Mouse (Mus musculus) naive thymus-derived CD4-positive, alpha-beta T cell, adult 5 months (primary cell): ENCODE measurements around the gene Olfr812. TPM values are rescaled to one million over a fixed set of nuclear protein-coding genes. Genes with fewer than 3 reads are reported as not detected.

Experiments used
- polyA plus RNA-seq: library from polyadenylated mRNA; unstranded; fragments of 100-300 nt; shearing (Covaris generic); gene quantifications from one replicate; pipeline ENCODE4 v1.2.1, GENCODE M21; 2017

The Olfr812 gene
- polyA plus RNA-seq = 0.56 TPM

DNA sequence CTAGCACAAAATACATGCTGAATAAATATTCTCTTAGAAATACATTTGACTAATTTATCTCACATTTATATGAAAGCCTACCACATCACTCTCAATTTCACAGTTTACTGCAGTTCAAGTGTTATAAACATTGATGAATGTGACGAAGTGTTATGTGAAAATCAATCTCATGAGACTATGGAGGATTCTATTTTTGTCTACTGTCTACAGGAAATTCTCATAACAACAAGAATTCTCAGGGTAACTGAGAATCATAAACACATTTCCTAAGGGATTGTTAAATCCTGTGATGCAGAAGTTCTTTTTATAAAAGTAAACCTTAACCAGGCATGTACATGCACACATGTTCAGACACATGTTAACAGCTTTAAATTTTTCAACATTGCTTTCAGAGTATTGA lies at the start of gene Olfr812:
Gene Olfr812, minus strand, starts transcription at position 101 of the 400 bp plus-strand sequence.

DNA sequence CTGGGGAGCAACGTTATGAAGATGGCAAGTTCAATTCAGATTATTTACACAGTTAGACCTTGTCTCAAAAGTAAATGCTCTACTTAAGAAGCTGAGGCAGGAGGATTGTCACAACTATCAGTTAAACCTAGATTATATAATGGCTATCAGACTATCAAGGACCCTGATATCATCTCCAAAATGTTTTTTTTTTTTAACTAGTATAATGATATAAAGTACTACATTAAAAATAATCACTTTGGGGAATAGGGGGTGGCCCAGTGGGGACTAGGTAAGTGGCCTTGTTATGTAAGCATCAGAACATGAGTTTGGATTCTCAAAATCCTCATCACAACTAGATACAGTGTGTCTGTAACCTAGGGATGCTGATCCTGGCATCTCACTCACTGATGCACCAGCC lies 33.9 kb upstream of the Olfr812 start, which contains the start of gene Olfr814:
Gene Olfr814, minus strand, starts transcription at position 101 of the 400 bp plus-strand sequence.

DNA sequence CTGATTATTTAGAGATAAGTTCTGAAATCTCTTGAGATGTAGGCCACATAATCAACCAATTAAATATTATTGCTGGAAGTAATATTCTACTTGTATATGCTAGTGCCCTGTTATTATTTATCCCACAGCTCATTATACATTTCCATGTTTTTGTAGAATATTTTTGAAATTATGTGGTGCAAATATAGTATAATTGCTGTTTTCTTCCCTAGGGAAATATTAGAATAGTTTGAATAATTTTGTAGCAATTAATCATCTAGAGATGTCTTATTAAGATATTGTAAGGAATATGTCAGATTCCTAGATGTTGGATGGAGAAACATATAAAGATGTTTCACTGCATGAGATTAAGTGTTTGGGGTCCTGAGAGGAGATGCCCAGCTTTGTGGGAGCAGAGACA lies 9.2 kb upstream of the Olfr812 start, which contains the start of gene Olfr813:
Gene Olfr813, plus strand, starts transcription at position 301 of the 400 bp plus-strand sequence.

DNA sequence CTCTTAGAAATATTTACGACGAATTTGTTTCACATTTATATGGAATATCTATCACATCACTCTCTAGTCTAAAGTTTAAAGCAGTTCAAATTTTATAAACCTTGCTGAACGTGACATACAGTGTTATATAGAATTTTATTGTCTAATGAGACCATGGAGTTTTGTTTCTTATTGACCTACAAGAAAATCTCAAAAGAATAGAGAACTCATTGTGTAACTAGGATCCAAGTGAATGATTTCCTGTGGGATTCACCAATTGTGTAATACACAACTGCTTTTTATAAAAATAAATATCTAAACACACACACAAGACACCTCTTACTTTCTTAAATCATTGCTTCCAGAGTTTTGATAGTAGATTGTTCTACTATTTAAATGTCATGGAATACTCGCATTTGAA lies 41.6 kb downstream of the Olfr812 start, which contains the start of gene Olfr811:
Gene Olfr811, minus strand, starts transcription at position 101 of the 400 bp plus-strand sequence.

DNA sequence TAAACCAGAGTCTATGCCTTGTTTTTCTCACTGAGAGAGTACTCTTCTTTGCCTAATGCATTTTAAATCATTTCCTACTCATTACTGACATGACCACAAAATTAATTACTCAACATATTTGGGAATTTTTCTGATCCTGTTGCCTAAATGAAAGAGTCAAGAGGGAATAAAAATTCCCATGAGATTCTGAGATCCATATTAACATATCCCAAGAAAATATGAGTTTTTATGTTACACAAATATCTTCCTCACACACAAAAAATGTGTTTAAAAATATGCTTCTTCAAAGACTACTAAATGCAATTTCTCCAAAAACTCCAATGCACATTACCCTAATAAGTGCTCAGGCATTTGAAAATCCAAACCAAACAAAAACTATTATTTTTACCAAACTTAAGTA lies 51.1 kb downstream of the Olfr812 start, which contains the start of gene Olfr810:
Gene Olfr810, minus strand, starts transcription at position 101 of the 400 bp plus-strand sequence.

Other genes starting within 250 kb of the Olfr812 start
- gene Olfr796, start 233.5 kb downstream of the Olfr812 start, polyA plus RNA-seq = not detected
- gene Olfr798, start 218.2 kb downstream of the Olfr812 start, polyA plus RNA-seq = 0.16 TPM
- not detected for gene Olfr799, start 208.6 kb downstream of the Olfr812 start, polyA plus RNA-seq
- not detected for gene Olfr800, start 188.4 kb downstream of the Olfr812 start, polyA plus RNA-seq
- not detected for gene Olfr801, start 172.2 kb downstream of the Olfr812 start, polyA plus RNA-seq
- gene Olfr802, start 157.9 kb downstream of the Olfr812 start, polyA plus RNA-seq = not detected
- not detected for gene Olfr803, start 151.8 kb downstream of the Olfr812 start, polyA plus RNA-seq
- gene Olfr804, start 142.9 kb downstream of the Olfr812 start, polyA plus RNA-seq = not detected
- not detected for gene Olfr805, start 116.7 kb downstream of the Olfr812 start, polyA plus RNA-seq
- not detected for gene Olfr806, start 104.2 kb downstream of the Olfr812 start, polyA plus RNA-seq
- not detected for gene Olfr807, start 88.3 kb downstream of the Olfr812 start, polyA plus RNA-seq
- gene Olfr808, start 80.6 kb downstream of the Olfr812 start, polyA plus RNA-seq = not detected
- not detected for gene Olfr809, start 71.5 kb downstream of the Olfr812 start, polyA plus RNA-seq
- gene Olfr810, start 51.2 kb downstream of the Olfr812 start, polyA plus RNA-seq = not detected
- not detected for gene Olfr811, start 41.7 kb downstream of the Olfr812 start, polyA plus RNA-seq
- not detected for gene Olfr813, start 9.3 kb upstream of the Olfr812 start, polyA plus RNA-seq
- 0.09 TPM for gene Olfr814, start 33.8 kb upstream of the Olfr812 start, polyA plus RNA-seq
- gene Olfr815, start 59.8 kb upstream of the Olfr812 start, polyA plus RNA-seq = not detected
- 0.34 TPM for gene Olfr816, start 69.5 kb upstream of the Olfr812 start, polyA plus RNA-seq
- gene Olfr818, start 103.0 kb upstream of the Olfr812 start, polyA plus RNA-seq = not detected
- not detected for gene Olfr819, start 121.2 kb upstream of the Olfr812 start, polyA plus RNA-seq
- not detected for gene Olfr247, start 130.0 kb upstream of the Olfr812 start, polyA plus RNA-seq
- gene Gm10310, start 139.0 kb upstream of the Olfr812 start, polyA plus RNA-seq = 0.21 TPM
- not detected for gene Olfr820, start 166.5 kb upstream of the Olfr812 start, polyA plus RNA-seq
- gene Olfr821, start 184.3 kb upstream of the Olfr812 start, polyA plus RNA-seq = not detected
- gene Olfr822, start 225.1 kb upstream of the Olfr812 start, polyA plus RNA-seq = 0.14 TPM